Comparison of ENCODE assay signal across 22 mouse cellular contexts in genomic region chr8:43931727-43932126, GRCm38 (mm10).
DNase-seq lines count a peak whose midpoint lies in the region; ATAC-seq and TF ChIP-seq lines count a peak whose summit lies in the region.
"Had no signal": no experiment of that assay in that cellular context is flagged by ENCODE, and none has a peak within 500 bp of the region (broad histone marks: within the 10 kb centered on the region; RNA-seq: fewer than 3 reads in every experiment).

No protein-coding gene starts in this region.

- no peak for TF ChIP-seq POLR2A in brain, embryonic 14.5 days (IDR thresholded peaks at IDR 0.05; ENCODE audit: borderline replicate concordance, extremely low read depth, insufficient read depth, insufficient read length, poor library complexity, severe bottlenecking)

- H3K36me3 ChIP-seq in intestine, postnatal 0 days (ENCODE audit: control insufficient read depth, insufficient read depth): no peaks in the 10 kb centered on the region
- no peaks in the 10 kb centered on the region for H3K36me3 ChIP-seq in intestine, embryonic 16.5 days (ENCODE audit: control insufficient read depth, insufficient read depth, low read length)
- no peaks in the 10 kb centered on the region for H3K36me3 ChIP-seq in midbrain, embryonic 14.5 days (ENCODE audit: control insufficient read depth, insufficient read depth, low read length)
- no peaks in the 10 kb centered on the region for H3K36me3 ChIP-seq in midbrain, embryonic 11.5 days (ENCODE audit: control insufficient read depth, insufficient read depth, low read length)
- H3K36me3 ChIP-seq: embryonic facial prominence, embryonic 12.5 days; heart, embryonic 15.5 days; limb, embryonic 13.5 days; liver, embryonic 12.5 days; neural tube, embryonic 15.5 days had no signal

- H3K27me3 ChIP-seq in intestine, postnatal 0 days (replicated peaks; ENCODE audit: control insufficient read depth, insufficient read depth, low read length): no peaks in the 10 kb centered on the region
- no peaks in the 10 kb centered on the region for H3K27me3 ChIP-seq in intestine, embryonic 16.5 days (replicated peaks; ENCODE audit: control insufficient read depth, insufficient read depth, low read length)
- no peaks in the 10 kb centered on the region for H3K27me3 ChIP-seq in midbrain, embryonic 14.5 days (ENCODE audit: control insufficient read depth, insufficient read depth, low read length)
- no peaks in the 10 kb centered on the region for H3K27me3 ChIP-seq in midbrain, embryonic 11.5 days (ENCODE audit: control insufficient read depth, insufficient read depth, low read length)
- no peaks in the 10 kb centered on the region for H3K27me3 ChIP-seq in Patski
- H3K27me3 ChIP-seq: embryonic facial prominence, embryonic 12.5 days; heart, embryonic 15.5 days; limb, embryonic 13.5 days; liver, embryonic 12.5 days; neural tube, embryonic 15.5 days had no signal

- in situ Hi-C loops in Patski (cut with MboI; ENCODE audit: low pct_unique_long_range_greater_than_20kb): no loop called here

- no peaks in the 10 kb centered on the region for H3K4me1 ChIP-seq in intestine, postnatal 0 days (replicated peaks; ENCODE audit: control insufficient read depth, insufficient read depth, low read length)
- no peaks in the 10 kb centered on the region for H3K4me1 ChIP-seq in intestine, embryonic 16.5 days (ENCODE audit: control insufficient read depth, insufficient read depth, low read length)
- no peaks in the 10 kb centered on the region for H3K4me1 ChIP-seq in midbrain, embryonic 14.5 days (ENCODE audit: control insufficient read depth, insufficient read depth, low read length)
- no peaks in the 10 kb centered on the region for H3K4me1 ChIP-seq in midbrain, embryonic 11.5 days (ENCODE audit: control insufficient read depth, insufficient read depth, low read length)
- H3K4me1 ChIP-seq: embryonic facial prominence, embryonic 12.5 days; heart, embryonic 15.5 days; limb, embryonic 13.5 days; liver, embryonic 12.5 days; neural tube, embryonic 15.5 days had no signal

- TF ChIP-seq CTCF in intestine, postnatal 0 days (IDR thresholded peaks at IDR 0.05; ENCODE audit: low read depth): peak; percentile 33
- TF ChIP-seq CTCF in Patski (IDR thresholded peaks at IDR 0.05): peak; percentile 32
- TF ChIP-seq CTCF in brain, embryonic 14.5 days (IDR thresholded peaks at IDR 0.05; ENCODE audit: borderline replicate concordance, extremely low read depth, insufficient read depth, insufficient read length): peak; percentile 2; the same call in 1 of the 2 replicates

- no peak overlapping the region for H3K4me3 ChIP-seq in intestine, postnatal 0 days (ENCODE audit: low read depth, low read length)
- H3K4me3 ChIP-seq in intestine, embryonic 16.5 days (ENCODE audit: low read length): no peak overlapping the region
- H3K4me3 ChIP-seq in midbrain, embryonic 14.5 days (replicated peaks; ENCODE audit: low read depth, low read length): no peak overlapping the region
- no peak overlapping the region for H3K4me3 ChIP-seq in midbrain, embryonic 11.5 days (ENCODE audit: low read depth, low read length)
- H3K4me3 ChIP-seq: embryonic facial prominence, embryonic 12.5 days; heart, embryonic 15.5 days; limb, embryonic 13.5 days; liver, embryonic 12.5 days; neural tube, embryonic 15.5 days had no signal

- H3K9me3 ChIP-seq in intestine, postnatal 0 days (ENCODE audit: control insufficient read depth): no peaks in the 10 kb centered on the region
- H3K9me3 ChIP-seq in intestine, embryonic 16.5 days (ENCODE audit: control insufficient read depth, low read length): no peaks in the 10 kb centered on the region
- H3K9me3 ChIP-seq in midbrain, embryonic 14.5 days (ENCODE audit: control insufficient read depth, low read length): no peaks in the 10 kb centered on the region
- H3K9me3 ChIP-seq in midbrain, embryonic 11.5 days (ENCODE audit: control insufficient read depth, low read length): no peaks in the 10 kb centered on the region
- H3K9me3 ChIP-seq: embryonic facial prominence, embryonic 12.5 days; heart, embryonic 15.5 days; limb, embryonic 13.5 days; liver, embryonic 12.5 days; neural tube, embryonic 15.5 days had no signal

- no peak for ATAC-seq in intestine, postnatal 0 days
- ATAC-seq in intestine, embryonic 16.5 days: no peak
- no peak for ATAC-seq in midbrain, embryonic 14.5 days (ENCODE audit: low FRiP score, low TSS enrichment)
- ATAC-seq in midbrain, embryonic 11.5 days (ENCODE audit: low FRiP score): no peak
- ATAC-seq in Patski: no peak
- ATAC-seq: hindbrain, embryonic 16.5 days; liver, embryonic 12.5 days had no signal

- no peak overlapping the region for H3K9ac ChIP-seq in intestine, postnatal 0 days (ENCODE audit: low read depth, low read length)
- no peak overlapping the region for H3K9ac ChIP-seq in intestine, embryonic 16.5 days (ENCODE audit: low read depth, low read length)
- H3K9ac ChIP-seq in midbrain, embryonic 14.5 days (replicated peaks; ENCODE audit: low read length): no peak overlapping the region
- no peak overlapping the region for H3K9ac ChIP-seq in midbrain, embryonic 11.5 days (ENCODE audit: low read length)
- H3K9ac ChIP-seq: embryonic facial prominence, embryonic 12.5 days; heart, embryonic 15.5 days; limb, embryonic 13.5 days; liver, embryonic 12.5 days; neural tube, embryonic 15.5 days had no signal

- no peak overlapping the region for H3K4me2 ChIP-seq in intestine, postnatal 0 days (replicated peaks; ENCODE audit: low read depth)
- no peak overlapping the region for H3K4me2 ChIP-seq in intestine, embryonic 16.5 days (ENCODE audit: low read depth, low read length)
- no peak overlapping the region for H3K4me2 ChIP-seq in midbrain, embryonic 14.5 days (ENCODE audit: low read length)
- H3K4me2 ChIP-seq in midbrain, embryonic 11.5 days: no peak overlapping the region
- H3K4me2 ChIP-seq: embryonic facial prominence, embryonic 12.5 days; heart, embryonic 15.5 days; limb, embryonic 13.5 days; liver, embryonic 12.5 days; neural tube, embryonic 15.5 days had no signal

- H3K27ac ChIP-seq in intestine, postnatal 0 days (ENCODE audit: low read depth, low read length): no peak overlapping the region
- H3K27ac ChIP-seq in intestine, embryonic 16.5 days (ENCODE audit: low read length): no peak overlapping the region
- H3K27ac ChIP-seq in midbrain, embryonic 14.5 days (replicated peaks; ENCODE audit: low read depth, low read length): no peak overlapping the region
- no peak overlapping the region for H3K27ac ChIP-seq in midbrain, embryonic 11.5 days (ENCODE audit: low read depth, low read length)
- H3K27ac ChIP-seq: embryonic facial prominence, embryonic 12.5 days; heart, embryonic 15.5 days; limb, embryonic 13.5 days; liver, embryonic 12.5 days; neural tube, embryonic 15.5 days had no signal

- CTCF ChIA-PET in Patski (lab: Charles Lee): interaction anchor here (0.7 to 1.3 kb wide), 2 partner anchors 9 to 13 kb away, joined by 3 to 4 read pairs; no protein-coding TSS in a partner anchor

- peak; percentile 13 for DNase-seq in midbrain, embryonic 14.5 days
- no peak for DNase-seq in midbrain, embryonic 11.5 days (ENCODE audit: low spot score, missing footprints)
- no peak for DNase-seq in Patski (ENCODE audit: low read depth, low spot score)
- peak; percentile 8 for DNase-seq in brain, embryonic 14.5 days (ENCODE audit: low read depth)
- no peak for DNase-seq in thymus, postnatal 14 days
- no peak for DNase-seq in layer of hippocampus, adult 9-10 months (ENCODE audit: low spot score)
- DNase-seq: adrenal gland, adult 8-10 months; cerebellum, adult 2 months; cerebellum, postnatal 25 days; kidney, adult 11 months; lung, adult 18-20 months; lung, postnatal 4 days; right cerebral cortex, postnatal 14 days; thymus, postnatal 25 days had no signal

- POLR2A ChIA-PET in Patski (lab: Charles Lee): no interaction called here

Comparison
In these comparisons a context has a peak if more than half of its experiments do, and no peak if none do; other contexts are left out.
1. DNase-seq: peak in midbrain, embryonic 14.5 days (single experiment) and brain, embryonic 14.5 days (single experiment); none in midbrain, embryonic 11.5 days (single experiment), Patski (single experiment), thymus, postnatal 14 days (single experiment) and layer of hippocampus, adult 9-10 months (single experiment).
2. Peak in every context shown above with its lines, with median percentiles within 50 percentile points of each other: CTCF ChIP-seq.